Mouse (Mus musculus) testis, postnatal 10 days (tissue): ENCODE results near the gene Stom.

Experiments used
- DNase-seq: peaks from one replicate; pipeline ENCODE4 v3.0.0; 2021; ENCODE audit warnings: low spot score

The Stom gene

DNA sequence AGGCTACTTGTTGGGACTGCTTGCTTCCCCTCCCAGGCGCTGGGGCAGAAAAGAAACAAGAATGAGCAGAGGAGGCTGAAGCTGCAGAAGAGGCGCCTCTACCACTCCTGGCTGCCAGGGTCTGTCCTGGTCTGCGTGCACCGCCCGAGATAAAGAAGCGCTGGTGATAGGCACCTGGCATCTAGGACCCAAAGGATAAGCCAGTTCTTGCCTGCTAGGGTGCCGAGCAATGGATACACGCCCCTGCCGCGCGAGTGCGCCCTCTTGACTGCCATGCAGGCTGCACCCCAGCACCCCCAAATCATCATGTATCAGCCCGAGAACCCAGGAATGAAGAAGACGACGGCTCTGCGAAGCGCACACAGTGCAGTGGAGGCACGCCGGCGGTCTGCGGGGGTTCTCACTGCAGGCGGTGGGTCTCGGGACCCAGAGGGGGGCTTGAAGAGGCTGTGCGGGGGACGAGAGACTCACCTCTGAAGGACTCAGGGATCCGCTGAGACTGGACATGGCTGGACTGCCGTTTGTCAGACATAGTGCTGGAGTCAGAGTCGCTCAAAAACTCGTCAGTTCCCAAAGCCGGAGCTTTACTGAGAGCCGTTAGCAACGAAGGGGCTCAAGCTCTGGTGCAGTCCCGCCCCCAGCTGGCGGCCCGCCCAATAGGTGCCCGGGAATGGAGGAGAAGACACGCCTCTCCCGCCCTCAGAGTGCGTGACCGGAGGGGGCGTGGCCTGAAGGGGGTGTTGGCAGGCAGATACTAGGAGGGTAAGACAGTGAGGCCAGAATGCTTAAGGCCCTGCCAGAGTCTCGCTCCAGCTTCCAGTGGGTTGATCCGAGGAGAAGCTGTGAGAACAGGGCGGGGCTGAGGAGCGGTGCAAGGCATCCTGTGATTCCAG, at the start of gene Stom:
Gene Stom, minus strand, starts transcription at position 589 of the 893 bp plus-strand sequence.
- peak; percentile 100 for DNase-seq

DNA sequence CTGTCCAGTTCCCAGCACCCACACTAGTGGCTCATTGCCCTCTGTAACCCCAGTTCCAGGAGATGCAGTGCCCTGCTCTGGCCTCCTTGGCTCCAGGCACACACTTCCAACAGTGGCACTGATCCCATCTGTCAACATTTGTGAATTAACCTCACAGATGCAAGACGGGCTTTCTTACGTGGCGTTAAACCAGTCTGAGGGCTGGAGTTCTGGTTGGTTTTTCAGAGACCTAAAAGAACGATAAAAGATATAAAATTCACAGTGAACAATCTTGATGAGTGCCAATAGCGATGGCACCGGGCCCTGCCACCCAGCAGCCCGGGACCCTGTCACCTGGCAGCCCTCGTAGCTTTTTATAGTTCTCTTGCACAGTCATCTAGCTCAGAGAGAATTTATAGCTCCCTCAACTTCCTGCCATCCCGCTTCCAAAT, 48.7 kb upstream of the Stom start:
- no peak for DNase-seq

DNA sequence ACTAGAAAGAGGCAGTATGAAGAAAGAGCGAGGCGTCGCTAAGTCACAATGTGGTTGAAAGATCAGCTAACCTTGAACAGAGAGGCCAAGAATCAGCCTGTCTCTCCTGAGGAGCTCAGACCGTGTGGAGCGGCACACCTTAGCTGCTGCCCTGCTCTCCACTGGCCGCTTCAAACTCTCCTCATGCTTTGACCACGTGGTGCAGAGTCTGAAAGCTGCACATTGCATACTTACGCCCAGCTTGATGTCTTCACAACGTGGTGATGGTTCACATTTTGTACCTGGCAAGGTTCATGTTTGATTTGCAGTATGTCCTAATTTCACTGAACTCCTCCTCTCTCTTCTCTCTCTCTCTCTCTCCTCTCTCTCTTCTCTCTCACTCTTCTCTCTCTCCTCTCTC, 42.5 kb upstream of the Stom start:
- DNase-seq, result no peak

DNA sequence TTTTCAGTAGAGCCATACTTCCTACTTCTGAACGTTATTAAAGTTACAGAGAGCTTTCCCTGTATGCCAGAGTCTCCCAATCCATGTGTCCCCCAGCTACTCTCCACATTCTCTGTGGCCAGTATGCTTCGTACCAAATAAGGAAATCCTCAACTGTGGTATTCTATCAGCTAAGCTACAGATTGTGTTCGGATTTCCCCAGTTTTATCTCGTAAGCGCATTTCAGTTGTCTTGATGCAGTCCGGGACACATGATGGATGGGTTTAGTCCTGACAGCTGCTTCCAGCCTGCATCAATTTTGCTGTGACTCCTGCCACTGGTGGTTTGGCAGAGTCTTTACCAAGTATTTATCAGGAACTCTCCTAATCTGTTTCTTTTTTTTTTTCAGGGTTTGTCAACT, 40.8 kb upstream of the Stom start:
- DNase-seq, result no peak

DNA sequence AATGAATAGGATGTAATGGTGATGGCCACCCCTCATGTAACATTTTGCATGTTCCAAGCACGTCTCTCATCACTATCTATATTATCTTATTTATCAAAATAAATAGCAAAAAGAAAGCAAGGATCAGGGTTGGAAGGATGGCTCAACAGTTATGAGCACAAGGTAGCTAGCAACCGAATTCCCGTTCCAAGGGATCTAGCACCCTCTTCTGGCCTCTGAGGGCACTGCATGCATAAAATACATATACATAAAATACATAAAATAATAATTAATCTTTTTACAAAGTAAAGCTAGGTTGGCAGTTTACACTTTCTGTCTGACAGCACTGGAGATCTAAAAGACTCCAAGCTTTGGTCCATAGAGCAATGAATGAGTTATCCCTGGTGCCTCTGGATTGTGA, 36.2 kb upstream of the Stom start:
- DNase-seq, result peak; percentile 62

DNA sequence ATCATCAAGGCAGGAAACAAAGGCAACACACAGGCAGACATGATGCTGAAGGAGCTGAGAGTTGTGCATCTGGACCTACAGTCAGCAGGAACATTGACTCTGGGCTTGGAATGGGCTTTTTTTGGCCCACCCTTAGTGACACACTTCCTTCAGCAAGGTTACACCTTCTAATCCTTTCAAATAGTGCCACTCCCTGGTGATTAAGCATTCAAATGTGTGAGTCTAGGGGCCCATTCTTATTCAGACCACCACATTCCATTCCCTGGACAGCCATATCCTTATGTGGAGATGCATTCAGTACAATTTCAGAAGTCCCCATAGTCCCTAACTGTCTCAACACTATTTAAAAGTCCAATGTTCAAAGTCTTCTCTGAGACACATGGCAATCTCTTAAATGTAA, 33.9 kb upstream of the Stom start:
- DNase-seq, result no peak

DNA sequence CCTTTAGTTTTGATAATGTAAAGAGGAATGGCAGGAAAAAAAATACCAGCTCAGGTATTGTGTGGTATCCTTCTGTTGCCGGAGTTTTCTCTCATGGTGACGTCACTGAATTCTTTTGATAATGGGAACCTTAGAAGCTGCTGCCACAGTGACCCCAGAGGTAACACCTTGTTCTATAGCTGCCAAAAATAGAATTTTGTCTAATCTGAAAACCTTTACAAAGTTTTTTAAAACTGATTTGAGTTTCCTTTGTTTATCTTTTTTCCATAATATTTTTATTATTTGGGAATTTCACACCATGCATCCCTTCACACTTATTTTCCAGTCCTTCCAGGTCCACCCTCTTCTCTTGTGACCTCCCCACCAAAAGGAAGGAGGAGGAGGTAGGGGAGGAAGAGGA, 30.9 kb upstream of the Stom start, which contains the start of gene 4930568D16Rik:
Gene 4930568D16Rik, minus strand, starts transcription at position 101 of the 400 bp plus-strand sequence.
- no peak for DNase-seq

DNA sequence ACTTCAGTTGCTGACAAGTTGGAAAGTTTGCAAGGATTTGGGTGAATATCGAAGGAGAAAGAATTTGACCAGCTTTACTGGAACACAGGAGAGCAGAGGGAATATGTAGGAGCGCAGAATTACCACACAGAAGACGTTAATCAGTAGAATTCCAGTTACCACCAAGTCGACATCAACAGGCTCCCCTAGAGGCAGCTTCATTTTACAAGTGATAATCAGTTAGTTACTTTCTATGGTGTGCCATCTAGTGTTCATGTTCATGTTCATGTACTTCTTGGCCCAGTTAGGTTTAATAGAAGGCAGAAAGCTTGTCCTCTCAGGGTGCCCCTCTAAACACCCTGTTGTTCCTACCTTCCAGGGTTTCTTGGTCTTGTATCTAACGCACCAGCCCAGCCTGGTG, 12.4 kb upstream of the Stom start:
- DNase-seq, result no peak

DNA sequence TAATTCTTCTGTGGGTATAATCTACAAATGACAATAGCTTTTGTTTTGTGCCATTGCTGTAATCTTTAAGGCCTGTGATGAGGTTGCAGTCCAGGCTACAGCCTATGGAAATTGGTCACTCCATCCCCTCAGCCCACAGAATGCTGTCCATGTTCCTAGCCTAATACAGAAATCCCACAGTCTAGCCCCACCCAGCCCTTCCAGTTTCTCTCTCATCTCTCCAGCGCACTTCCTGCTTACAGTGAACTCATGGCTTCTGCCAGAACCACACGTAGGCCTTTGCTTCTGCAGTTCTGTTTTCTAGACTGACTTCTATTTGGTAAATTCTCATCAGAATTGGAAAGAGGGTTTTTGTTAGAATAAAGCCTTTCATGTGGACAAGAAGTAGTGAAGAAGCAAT, 9.2 kb upstream of the Stom start:
- DNase-seq, result no peak

DNA sequence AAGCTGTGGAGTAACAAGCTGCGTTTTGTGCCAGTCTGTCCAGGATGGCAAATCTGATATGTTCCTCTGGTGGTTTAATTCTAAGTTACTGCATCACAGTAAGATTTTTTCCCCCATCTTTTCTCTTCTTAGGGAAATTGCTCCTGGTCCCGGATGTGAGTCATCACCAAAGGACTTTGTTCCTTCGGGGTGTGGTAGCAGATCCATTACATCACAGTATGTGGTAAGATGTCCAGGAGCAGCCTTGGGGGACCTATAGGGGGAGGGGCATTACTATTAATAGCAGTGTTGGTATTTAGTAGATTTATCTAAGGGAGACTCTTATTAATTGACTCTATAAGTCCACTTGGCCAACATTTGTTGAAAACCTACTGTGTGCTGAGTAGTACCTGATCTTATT, 5.8 kb upstream of the Stom start:
- DNase-seq, result no peak

DNA sequence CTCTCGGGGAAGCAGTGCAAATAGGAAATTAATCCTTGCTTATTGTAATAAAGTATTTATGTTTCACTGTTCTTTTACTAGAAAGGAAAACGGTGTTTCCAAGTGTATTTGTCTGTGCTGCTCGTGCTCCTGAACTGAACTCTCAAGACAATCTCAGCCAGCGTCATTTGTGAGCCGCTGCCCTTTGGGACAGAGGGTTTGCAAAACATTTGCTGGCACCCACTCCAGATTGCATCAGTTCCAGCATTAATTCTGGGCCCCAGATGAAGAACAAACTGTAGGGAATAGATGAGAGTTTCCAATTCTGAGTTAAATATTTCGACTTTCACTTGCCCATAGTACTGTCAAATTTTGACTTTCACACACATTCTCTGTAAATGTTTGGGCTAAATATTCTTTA, 1.9 kb upstream of the Stom start:
- DNase-seq, result no peak

DNA sequence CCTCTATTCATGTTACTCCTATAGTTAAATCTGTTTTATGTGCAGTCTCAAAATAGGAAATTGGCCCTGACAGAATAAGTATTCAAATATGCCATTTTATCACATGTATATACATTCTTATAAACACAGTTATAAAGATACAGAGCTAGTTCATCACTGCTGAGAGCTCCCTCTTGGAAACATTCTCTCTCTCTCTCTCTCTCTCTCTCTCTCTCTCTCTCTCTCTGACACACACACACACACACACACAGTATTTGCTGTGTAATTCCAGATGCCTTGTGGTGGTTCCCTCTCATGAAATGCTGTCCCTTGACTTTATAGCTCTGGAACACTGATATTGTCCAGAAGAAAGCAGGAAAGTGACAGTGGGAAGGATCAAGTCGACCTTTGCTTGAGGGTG, 1.3 kb upstream of the Stom start:
- DNase-seq, result no peak

DNA sequence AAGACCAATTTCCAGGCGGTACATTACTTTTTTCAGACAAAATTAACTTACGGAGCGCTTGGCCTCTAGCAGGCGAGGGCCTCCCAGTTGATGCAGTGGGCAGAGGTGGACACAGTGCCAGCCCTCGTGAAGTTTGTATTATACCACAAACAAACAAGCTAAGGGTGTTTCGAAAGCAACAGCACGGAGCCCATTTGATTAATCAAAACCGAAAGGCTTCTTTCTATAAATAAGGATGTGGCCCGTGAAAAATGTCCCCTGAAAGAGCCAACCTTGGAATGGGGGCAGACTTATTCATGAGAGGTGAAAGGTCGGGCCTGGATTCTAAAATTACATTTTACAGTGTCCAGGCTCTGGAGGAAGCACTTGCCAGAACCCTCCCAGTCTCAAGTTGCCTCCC, 643 bp upstream of the Stom start:
- no peak for DNase-seq

DNA sequence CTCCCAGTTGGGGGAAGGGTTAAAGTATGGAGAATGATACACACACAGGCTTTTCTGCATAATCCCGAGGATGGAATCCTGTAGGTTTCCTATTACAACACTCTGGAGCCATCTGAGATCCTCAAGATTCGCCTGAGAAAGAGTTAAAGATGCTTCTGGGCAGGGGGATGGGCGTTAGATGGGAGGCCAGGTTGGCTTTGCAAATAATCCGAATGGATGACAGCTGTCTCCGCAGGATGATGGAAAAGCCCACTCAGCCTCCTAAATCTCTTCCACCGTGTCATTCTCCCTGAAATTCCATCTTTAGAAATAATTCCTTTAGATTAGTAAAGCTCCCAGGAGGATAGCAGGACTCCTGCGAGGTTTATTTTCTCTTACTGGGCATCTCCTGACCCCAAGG, 1.2 kb downstream of the Stom start:
- no peak for DNase-seq

DNA sequence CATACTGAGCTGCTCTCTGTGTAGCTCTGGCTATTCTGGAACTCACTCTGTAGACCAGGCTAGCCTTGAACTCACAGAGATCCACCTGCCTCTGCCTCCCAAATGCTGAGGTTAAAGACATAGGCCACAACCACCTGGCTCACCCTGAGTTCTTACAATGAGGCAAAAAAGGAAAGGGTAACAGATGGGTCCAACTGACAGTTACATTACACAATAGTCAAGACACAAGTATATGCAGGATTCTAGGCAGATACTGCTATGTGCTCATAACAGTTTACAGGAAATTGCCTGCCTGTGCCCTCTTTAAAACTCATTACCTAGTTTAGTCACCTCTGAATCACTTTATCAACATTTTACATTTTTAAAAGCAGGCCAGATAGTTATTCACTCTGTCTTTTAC, 3.1 kb downstream of the Stom start:
- no peak for DNase-seq

DNA sequence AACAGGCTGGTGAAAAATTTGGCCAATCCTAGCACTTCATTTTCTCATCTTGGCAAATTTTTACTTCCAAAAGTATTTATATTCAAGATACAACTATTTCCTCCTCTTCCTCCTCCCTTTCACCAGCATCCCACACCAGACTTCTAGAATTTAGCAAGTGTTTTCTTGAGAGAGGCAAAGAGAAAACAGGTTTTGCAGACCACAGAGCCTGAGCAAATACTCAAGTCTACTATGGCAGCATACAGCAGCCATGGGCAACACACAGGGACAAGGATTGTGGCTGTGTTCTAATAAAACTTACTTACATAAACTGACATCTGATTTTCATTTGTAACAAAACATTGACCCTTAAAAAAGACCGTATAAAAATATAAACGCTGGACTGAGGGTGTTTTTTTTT, 5.6 kb downstream of the Stom start:
- no peak for DNase-seq

DNA sequence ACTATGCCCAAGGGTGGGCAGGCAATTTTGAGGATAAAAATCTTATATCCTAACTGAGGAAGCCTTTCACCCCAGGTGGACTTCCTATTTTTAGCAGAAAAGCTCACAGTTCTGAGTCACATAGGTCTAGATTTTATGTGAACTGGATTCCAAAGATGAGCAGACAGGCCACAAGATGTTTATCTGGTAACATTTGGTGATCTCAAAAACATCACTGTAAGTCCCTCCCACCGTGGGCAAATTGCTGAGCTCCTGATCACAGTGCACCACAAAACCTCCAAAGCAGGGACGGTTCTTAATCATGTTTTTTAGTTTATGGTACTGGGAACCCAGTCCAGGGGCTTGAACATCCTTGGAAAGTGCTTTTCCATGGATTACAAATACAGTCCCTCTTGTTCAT, 7.7 kb downstream of the Stom start:
- no peak for DNase-seq

DNA sequence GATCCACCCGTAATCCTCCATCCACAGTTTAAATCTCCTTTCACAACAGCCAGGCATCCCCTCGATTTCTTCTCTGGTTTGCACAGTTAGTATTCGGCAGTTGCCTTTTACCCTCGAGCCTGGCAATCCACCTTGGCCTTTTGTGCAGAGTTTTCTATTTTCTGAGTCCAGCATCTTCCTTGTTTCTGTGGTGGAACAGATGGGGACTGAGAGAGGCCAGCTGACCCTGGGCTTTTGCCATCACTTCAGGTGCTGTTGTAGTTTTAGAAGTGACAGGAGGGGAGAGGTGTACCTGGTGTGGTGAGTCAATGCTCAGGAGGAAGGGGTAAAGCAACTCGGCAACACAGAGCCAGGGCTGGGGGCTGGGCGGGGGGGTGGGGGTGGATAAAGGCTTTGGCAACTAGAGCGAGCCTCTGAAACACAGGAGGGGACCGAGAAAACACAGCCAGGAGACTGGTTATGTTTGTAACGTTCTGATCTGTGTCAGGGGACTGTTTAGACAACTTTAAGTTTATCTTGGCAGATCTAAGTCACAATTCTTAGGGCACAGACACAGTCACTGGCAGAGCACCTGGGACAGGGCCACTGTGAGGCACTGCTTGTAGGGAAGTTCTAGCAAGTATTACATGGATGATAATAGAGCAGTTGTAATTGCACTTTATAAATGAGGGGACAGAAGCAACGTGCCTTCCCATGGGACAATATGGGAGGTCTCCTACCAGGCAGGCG, 8.5 kb downstream of the Stom start:
- no peak for DNase-seq

DNA sequence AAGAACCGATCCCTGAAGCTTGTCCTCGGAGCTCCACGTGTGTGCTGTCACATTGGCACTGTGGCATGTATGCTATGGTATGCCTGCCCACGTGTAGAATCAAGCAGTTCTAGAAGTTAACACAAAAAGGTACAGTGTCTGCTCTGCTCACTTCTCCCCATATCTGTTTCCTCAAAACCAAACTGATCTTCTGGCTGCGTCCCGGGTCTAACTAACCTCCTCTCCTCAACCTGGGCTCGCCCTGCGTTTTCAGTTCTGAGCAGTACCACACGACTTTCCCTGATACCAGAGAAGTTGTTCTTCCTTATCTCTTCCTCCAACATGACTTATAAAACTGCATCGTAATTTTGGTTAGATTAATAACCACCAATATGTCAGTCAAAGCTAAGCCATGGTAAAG, 9.2 kb downstream of the Stom start:
- DNase-seq, result no peak

DNA sequence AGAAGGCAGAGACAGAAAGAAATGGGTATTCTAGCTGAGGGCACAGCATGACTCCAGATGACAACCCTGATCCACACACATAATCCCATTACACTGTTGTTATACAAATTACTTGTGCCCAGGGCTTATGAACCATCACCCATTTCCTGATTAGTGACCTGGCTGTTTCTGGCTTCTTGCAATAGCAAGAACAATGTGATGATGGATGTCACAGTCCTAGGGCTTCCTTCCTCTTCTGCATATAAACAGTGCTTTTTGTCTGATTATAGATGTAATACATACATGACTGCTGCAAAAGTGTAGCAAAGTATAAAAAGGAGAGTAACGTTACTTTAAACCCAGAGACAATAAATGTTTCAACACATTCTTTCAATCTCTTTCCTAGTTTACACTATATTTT, 9.8 kb downstream of the Stom start:
- no peak for DNase-seq

DNA sequence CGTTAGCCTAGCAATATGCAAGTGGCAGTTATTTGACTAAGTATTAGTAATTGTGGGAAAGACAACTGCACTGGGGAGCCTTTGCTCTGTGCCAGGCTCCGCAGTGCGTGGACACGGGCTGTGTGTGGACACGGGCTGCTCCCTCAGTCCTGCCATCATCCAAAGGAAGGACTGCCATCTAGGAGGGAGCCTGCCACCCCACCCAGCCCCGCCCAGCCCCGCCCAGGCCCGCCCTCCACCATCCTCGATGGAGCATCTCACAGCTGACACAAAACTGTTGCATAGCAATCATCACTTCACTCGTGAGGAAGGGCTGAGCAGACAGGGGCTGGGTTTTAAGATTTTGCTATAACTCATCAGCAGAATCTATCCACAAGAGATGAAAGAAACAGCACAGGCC, 10.8 kb downstream of the Stom start:
- DNase-seq, result no peak

DNA sequence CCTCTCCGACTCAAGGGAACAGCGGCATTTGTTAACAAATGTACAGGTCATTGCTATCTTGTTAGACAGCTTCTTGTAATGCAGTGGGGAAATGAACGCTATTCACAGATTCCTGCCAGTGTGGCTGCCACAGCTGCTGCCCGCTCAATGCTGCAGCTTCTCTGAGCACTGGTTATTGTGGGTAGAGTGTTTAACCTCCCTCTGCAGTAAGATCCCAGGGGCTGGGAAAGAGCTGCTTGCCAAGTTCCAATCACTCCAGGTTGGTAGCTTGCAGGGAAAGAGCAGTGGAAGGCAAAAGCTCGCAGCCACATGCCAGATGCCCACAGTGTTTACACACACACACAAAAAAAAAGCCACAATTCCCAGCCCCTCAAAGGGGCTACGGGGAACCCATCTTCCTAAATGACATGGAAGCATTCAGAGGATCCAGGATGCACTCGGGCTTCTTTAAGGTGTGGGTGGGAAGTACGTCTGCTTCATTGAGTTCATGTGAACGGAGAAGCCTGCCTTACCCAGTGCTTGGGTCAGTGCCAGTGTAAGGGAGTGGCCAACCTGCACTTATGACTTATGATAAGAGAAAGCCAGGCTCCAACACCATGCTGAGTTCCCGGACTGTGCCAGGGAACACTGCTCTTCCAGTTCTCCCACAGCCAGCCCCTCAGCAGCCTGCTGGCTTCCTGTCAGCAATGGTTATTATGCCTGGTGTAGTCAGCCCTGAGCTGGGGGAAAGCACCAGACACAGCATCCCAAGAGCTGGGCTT, 14.2 kb downstream of the Stom start:
- DNase-seq, result peak; percentile 61

DNA sequence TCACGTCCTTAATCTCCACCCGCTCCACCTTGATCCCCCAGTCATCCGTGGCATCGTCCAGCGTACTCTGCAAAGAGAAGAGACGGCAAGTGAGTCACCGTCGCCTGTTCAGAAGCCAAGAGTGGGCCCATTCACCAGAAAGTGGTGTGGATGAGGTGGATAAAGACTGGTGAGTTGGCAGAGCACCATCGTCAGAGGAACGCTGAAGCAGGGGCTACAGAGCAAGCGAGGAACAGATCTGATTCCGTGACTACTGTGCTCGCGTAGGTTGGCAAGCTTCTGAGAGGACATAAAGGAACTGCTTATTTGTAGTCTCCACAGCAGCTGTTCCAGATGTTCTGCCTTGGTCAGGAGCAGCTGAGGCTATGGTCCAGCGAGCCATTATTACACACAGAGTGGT, 16.4 kb downstream of the Stom start:
- DNase-seq, result no peak
